Mouse (Mus musculus): ENCODE measurements around the gene Esp8. TPM values are rescaled to one million over a fixed set of nuclear protein-coding genes. Genes with fewer than 3 reads are reported as not detected.
"Not testable (repeated sequence)": the region's sequence is repeated elsewhere in the genome, so short reads cannot be mapped to it uniquely, and the experiment has no call there.

Esp8 gene
- not detected for total RNA-seq (2022)

DNA sequence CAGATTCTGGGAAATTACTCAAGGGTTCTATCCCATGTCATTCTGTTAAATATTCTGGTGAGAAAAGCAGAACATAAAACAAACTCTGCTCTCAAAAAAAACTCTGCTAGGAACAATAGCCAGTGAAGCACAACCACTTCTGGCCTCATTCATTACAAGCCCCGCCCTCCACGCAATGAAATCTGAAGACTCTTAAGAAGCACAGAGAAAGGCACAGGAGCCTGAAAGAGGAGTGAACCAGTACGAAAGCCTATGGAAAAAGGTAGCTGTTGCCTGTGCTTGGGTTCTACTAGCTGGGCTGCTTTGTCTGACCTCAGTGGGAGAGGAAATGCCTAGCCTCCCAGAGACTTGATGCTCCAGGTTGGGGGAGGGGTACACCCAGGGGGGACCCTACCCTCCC is at the start of gene Esp8:
Esp8 (plus strand) TSS at position 205 of the 400 bp plus-strand sequence.
- DNase-seq (ENCODE audit: low spot score in 2 of 2): no peak

DNA sequence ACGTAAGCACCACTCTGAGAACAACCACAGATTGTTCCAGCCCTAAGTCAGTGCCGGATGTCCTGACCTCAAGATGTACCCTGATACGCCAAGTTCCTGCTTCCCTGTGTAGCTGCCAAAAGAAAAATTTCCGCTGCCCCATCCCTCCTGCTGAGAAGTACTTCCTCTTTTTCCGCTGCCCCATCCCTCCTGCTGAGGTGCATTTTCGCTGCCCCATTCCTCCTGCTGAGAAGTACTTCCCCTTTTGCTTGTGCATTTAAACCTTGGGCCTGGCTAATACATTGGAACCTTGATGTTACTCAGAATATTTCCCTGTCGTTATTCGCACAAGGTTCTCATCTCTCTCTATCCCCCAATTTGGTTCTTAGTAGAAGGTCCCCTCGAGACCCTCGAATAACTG is 36.3 kb upstream of the Esp8 start:
- DNase-seq (ENCODE audit: low spot score in 2 of 2): not testable (repeated sequence)

DNA sequence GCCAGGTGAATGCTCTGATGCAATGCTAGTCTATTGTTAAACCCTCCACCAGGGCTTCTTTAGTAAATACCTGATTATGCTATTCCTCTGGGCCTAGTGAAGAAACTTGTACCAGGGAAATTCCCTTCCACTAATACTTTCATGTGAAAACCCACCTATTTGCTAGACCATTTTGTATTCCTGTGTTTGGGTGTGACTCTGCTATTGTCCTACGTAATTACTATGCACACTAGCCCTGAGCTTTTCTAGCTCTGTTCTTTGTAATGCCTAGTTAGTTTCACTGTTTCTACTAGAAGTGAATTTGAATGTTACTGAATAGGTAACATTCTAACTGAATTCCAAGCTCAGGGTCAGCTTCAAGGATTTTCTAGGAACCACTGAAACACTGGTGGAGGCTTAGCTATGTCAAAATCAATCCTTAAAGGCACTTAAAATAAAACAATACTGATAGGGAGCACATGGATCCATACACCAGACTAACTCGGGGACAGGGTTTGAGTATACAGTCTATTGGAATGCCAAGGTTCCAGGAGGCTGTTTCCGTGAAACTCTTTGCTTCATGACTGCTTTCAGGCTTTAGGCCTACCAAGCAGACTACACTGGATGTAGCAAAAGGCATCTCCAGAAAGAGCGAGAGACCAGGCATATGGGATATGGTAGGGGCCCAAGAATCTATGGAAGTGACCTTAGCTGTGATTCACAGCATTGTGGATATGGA is 24.2 kb upstream of the Esp8 start:
- not testable (repeated sequence) for DNase-seq (ENCODE audit: low spot score in 2 of 2)

DNA sequence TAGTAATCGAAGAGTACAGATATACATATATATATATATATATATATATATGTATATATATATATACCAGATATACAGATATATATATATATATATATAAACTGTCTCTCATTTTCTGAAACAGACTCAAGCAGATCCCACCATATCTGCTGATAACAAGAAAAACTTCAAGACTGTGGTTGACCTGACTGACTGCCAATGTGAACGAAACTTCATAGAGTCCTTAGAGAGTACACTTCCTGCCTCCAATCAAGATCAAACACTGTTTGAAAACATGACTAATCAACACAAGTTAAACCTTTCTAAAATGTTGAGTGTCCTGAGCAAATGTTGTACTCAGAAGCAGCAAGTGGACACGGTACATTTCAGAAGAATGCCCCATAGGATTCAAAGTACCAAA is 10.0 kb downstream of the Esp8 start:
- no peak for DNase-seq (ENCODE audit: low spot score in 2 of 2)

DNA sequence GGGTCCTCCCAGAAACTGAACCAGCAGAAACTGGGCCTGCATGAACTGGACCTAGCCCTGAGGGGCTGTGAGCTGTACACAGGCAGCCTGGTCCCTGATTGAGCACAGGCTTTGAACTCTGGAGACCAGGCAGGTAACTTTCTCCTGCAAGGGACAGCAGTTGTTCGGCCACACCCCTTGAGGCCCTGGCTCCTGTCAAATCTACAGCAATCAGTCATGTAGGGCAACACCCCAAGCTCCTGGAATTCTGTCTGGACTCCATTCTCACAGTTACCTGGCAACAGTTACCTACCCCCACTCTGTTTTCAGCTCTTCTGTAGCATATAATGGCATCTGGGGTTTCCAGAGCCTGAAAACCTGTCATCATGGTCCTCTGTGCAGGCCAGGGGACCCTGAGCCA is 11.3 kb downstream of the Esp8 start:
- no peak for DNase-seq (ENCODE audit: low spot score in 2 of 2)

DNA sequence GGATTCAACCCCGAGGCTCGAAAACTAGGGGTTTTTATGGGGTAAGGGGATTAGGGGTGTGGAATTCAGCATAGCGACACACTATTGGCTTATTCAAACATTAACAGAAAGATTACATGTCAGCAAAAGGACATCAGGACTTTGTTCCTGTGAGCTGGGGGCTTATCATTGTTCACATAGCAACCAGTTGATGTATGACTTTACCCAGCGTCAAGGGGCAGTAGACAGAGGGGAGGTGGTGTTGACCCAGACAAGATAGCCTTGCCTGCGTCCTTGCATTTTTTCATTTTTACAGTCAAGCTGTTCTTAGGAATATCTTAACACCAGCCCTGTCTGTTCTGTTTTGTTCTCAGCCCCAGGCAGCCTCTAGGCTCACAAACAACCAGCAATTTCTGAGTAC is 27.2 kb downstream of the Esp8 start:
- DNase-seq (ENCODE audit: low spot score in 2 of 2): not testable (repeated sequence)

DNA sequence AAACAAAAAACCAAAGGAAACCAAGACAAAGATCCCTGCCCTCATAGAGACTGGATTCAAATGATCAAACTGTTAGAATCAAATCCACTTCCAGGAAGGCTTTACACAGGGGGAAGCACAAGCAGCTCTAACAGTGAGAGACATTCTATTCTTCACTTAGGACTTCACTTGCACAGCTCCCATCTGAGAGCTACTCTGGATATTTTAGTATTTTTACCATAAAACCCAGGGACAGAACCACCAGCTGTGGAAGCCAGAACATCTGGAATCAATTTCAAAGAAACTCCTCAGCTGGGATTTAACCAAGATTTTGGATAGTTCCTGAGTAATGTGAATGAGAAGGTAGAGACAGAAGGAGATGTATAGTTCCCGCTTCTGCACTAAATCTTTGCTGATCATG is 33.6 kb downstream of the Esp8 start:
- no peak for DNase-seq (ENCODE audit: low spot score in 2 of 2)

DNA sequence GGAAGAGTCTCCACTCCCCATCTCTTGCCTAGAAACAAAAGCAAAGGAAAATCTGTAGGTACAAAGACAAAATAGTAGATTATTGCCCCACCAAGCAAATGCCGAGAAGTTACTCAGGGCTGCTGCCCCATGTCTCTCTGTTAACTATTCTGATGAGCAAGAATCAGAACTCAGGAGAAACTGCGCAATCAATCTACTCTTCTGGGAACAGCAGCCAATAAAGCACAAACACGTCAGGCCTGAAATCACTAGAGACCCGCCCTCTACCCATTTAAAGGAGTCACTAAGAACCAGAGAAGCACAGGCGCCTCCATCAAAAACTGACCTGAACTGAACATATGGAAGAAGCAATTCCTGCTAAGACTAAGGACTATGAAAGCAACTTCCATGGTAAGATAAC is 41.4 kb downstream of the Esp8 start, which contains the start of gene Esp6:
Esp6 (plus strand) TSS at position 301 of the 400 bp plus-strand sequence.
- no peak for DNase-seq (ENCODE audit: low spot score in 2 of 2)

Other genes starting within 250 kb of the Esp8 start
- gene Crisp1, start 200.8 kb upstream of the Esp8 start, total RNA-seq (2022): not detected
- gene Esp6, start 41.5 kb downstream of the Esp8 start, total RNA-seq (2022): not detected
- not detected for gene Esp4, start 78.6 kb downstream of the Esp8 start, total RNA-seq (2022)
- gene Esp3, start 112.1 kb downstream of the Esp8 start, total RNA-seq (2022): not detected
- not detected for gene Esp1, start 207.1 kb downstream of the Esp8 start, total RNA-seq (2022)